ENCODE assay signal across 8 mouse cellular contexts in genomic region chr17:70991706-70992625, GRCm38 (mm10). TPM values are rescaled to one million over a fixed set of nuclear protein-coding genes. Genes with fewer than 3 reads are reported as not detected.
DNase-seq lines count a peak whose midpoint lies in the region; ATAC-seq lines count a peak whose summit lies in the region.

No protein-coding gene starts in this region.

- no peak overlapping the region for H3K9ac ChIP-seq in kidney, embryonic 15.5 days
- no peak overlapping the region for H3K9ac ChIP-seq in heart, embryonic 14.5 days (ENCODE audit: low read length)
- no peak overlapping the region for H3K9ac ChIP-seq in liver, embryonic 16.5 days (ENCODE audit: low read depth, low read length)
- no peak overlapping the region for H3K9ac ChIP-seq in forebrain, embryonic 13.5 days

- no peak for ATAC-seq in kidney, embryonic 15.5 days (replicated peaks; ENCODE audit: low FRiP score)
- ATAC-seq in heart, embryonic 14.5 days (ENCODE audit: insufficient number of reproducible peaks, insufficient read depth, low FRiP score, low read depth), result no peak
- no peak for ATAC-seq in liver, embryonic 16.5 days (ENCODE audit: low read depth)
- ATAC-seq in forebrain, embryonic 13.5 days, result no peak

- WGBS in kidney, embryonic 15.5 days, result 84% methylated on average over 16 of the region's 16 CpGs
- WGBS in heart, embryonic 14.5 days, result 79% methylated on average over 16 of the region's 16 CpGs
- WGBS in liver, embryonic 16.5 days (ENCODE audit: insufficient replicate concordance), result 72% methylated on average over 16 of the region's 16 CpGs
- WGBS in forebrain, embryonic 13.5 days, result 88% methylated on average over 16 of the region's 16 CpGs

- no peak overlapping the region for H3K4me3 ChIP-seq in kidney, embryonic 15.5 days (replicated peaks)
- no peak overlapping the region for H3K4me3 ChIP-seq in heart, embryonic 14.5 days (ENCODE audit: control insufficient read depth in 1 of 2, insufficient read depth in 1 of 2, low read depth in 1 of 2, low read length in 2 of 2)
- H3K4me3 ChIP-seq in liver, embryonic 16.5 days (ENCODE audit: low read depth, low read length), result no peak overlapping the region
- H3K4me3 ChIP-seq in forebrain, embryonic 13.5 days, result no peak overlapping the region

- DNase-seq in kidney, adult 8-10 months, result no peak
- peak; percentile 50 for DNase-seq in T-cell, adult 2 months (ENCODE audit: low spot score)
- no peak for DNase-seq in frontal cortex, postnatal 14 days (ENCODE audit: low spot score in 2 of 2)
- no peak for DNase-seq in urinary bladder, postnatal 36 days (ENCODE audit: low spot score in 2 of 2)

- H3K9me3 ChIP-seq in kidney, embryonic 15.5 days (replicated peaks), result no peaks in the 10 kb centered on the region
- no peaks in the 10 kb centered on the region for H3K9me3 ChIP-seq in heart, embryonic 14.5 days (ENCODE audit: control insufficient read depth, low read length)
- H3K9me3 ChIP-seq in liver, embryonic 16.5 days (replicated peaks; ENCODE audit: control insufficient read depth, low read length), result no peaks in the 10 kb centered on the region
- H3K9me3 ChIP-seq in forebrain, embryonic 13.5 days (replicated peaks), result no peaks in the 10 kb centered on the region

- peaks cover 56% of the 10 kb centered on the region for H3K36me3 ChIP-seq in kidney, embryonic 15.5 days
- H3K36me3 ChIP-seq in heart, embryonic 14.5 days (ENCODE audit: control insufficient read depth, insufficient read depth, low read length), result peaks cover 67% of the 10 kb centered on the region
- peaks cover 28% of the 10 kb centered on the region for H3K36me3 ChIP-seq in liver, embryonic 16.5 days (ENCODE audit: control insufficient read depth, insufficient read depth)
- peaks cover 16% of the 10 kb centered on the region for H3K36me3 ChIP-seq in forebrain, embryonic 13.5 days (ENCODE audit: poor library complexity, severe bottlenecking)

- no peak overlapping the region for H3K4me2 ChIP-seq in kidney, embryonic 15.5 days
- peak overlapping the region; percentile 89; the same call in 1 of the 2 replicates for H3K4me2 ChIP-seq in heart, embryonic 14.5 days (ENCODE audit: low read length)
- H3K4me2 ChIP-seq in liver, embryonic 16.5 days (ENCODE audit: low read depth, low read length), result no peak overlapping the region
- H3K4me2 ChIP-seq in forebrain, embryonic 13.5 days, result no peak overlapping the region

- H3K27ac ChIP-seq in kidney, embryonic 15.5 days, result peak overlapping the region; percentile 99
- H3K27ac ChIP-seq in heart, embryonic 14.5 days (replicated peaks in 1 of 2; ENCODE audit: control insufficient read depth in 1 of 2, insufficient read depth in 1 of 2, low read depth in 2 of 2, low read length in 2 of 2), result peak overlapping the region; percentile 45 to 85; a peak in 3 of 4 replicates
- peak overlapping the region; percentile 88 for H3K27ac ChIP-seq in liver, embryonic 16.5 days (ENCODE audit: low read length)
- no peak overlapping the region for H3K27ac ChIP-seq in forebrain, embryonic 13.5 days

- H3K27me3 ChIP-seq in kidney, embryonic 15.5 days, result no peaks in the 10 kb centered on the region
- H3K27me3 ChIP-seq in heart, embryonic 14.5 days (ENCODE audit: control insufficient read depth, insufficient read depth, low read length), result no peaks in the 10 kb centered on the region
- no peaks in the 10 kb centered on the region for H3K27me3 ChIP-seq in liver, embryonic 16.5 days (ENCODE audit: control insufficient read depth, insufficient read depth, low read depth, low read length)
- H3K27me3 ChIP-seq in forebrain, embryonic 13.5 days, result no peaks in the 10 kb centered on the region

- peaks cover 57% of the 10 kb centered on the region for H3K4me1 ChIP-seq in kidney, embryonic 15.5 days
- peaks cover 34 to 69% of the 10 kb centered on the region in 2 experiments for H3K4me1 ChIP-seq in heart, embryonic 14.5 days (ENCODE audit: control insufficient read depth in 2 of 2, insufficient read depth in 2 of 2, low read length in 2 of 2)
- H3K4me1 ChIP-seq in liver, embryonic 16.5 days (ENCODE audit: control insufficient read depth, low read depth, low read length), result peaks cover 37% of the 10 kb centered on the region
- peaks cover 47% of the 10 kb centered on the region for H3K4me1 ChIP-seq in forebrain, embryonic 13.5 days

RNA-seq across cellular contexts. Expression of gene Myom1, which starts 10.5 kb away (rescaled TPM):
- 5.5 and 6.0 TPM in 2 replicates for polyA plus RNA-seq in kidney, embryonic 15.5 days (2015; fragmentation: Nextera tagmentation; extraction: Ambion mirVana)
- polyA plus RNA-seq in heart, embryonic 14.5 days (2014; fragmentation: Nextera tagmentation; extraction: Ambion mirVana), result 273 and 300 TPM in 2 replicates
- 2.1 and 3.3 TPM in 2 replicates for polyA plus RNA-seq in liver, embryonic 16.5 days (2015; fragmentation: Nextera tagmentation; extraction: Ambion mirVana)
- 1.2 and 1.3 TPM in 2 replicates for polyA plus RNA-seq in forebrain, embryonic 13.5 days (2015; fragmentation: Nextera tagmentation; extraction: Ambion mirVana)

RNA-seq across cellular contexts. Expression of gene Myl12a, which starts 10.7 kb away (rescaled TPM):
- 642 and 672 TPM in 2 replicates for polyA plus RNA-seq in kidney, embryonic 15.5 days (2015; fragmentation: Nextera tagmentation; extraction: Ambion mirVana)
- polyA plus RNA-seq in heart, embryonic 14.5 days (2014; fragmentation: Nextera tagmentation; extraction: Ambion mirVana), result 746 and 761 TPM in 2 replicates
- polyA plus RNA-seq in liver, embryonic 16.5 days (2015; fragmentation: Nextera tagmentation; extraction: Ambion mirVana), result 171 and 182 TPM in 2 replicates
- 189 and 196 TPM in 2 replicates for polyA plus RNA-seq in forebrain, embryonic 13.5 days (2015; fragmentation: Nextera tagmentation; extraction: Ambion mirVana)

Comparison
In these comparisons a context has a peak if more than half of its experiments do, and no peak if none do; other contexts are left out.
1. RNA of gene Myom1, which starts 10.5 kb away (polyA plus RNA-seq): 273 to 300 TPM in heart, embryonic 14.5 days; 5.5 to 6.0 TPM in kidney, embryonic 15.5 days, 2.1 to 3.3 TPM in liver, embryonic 16.5 days and 1.2 to 1.3 TPM in forebrain, embryonic 13.5 days; every median in the first group is over 10 times any median in the second.